Mouse (Mus musculus) urinary bladder, postnatal 10 days (tissue): ENCODE data around the gene Fzd7.

Experiments
- DNase-seq: peaks from one replicate; pipeline ENCODE4 v3.0.0; 2022; ENCODE audit warnings: low spot score

The Fzd7 gene

GRCm38 (mm10) chr1:59502355-59502754 lies 20.1 kb downstream of the Fzd7 start:
- DNase-seq: no peak

- DNase-seq: no peak
These were observed 21.6 kb downstream of the Fzd7 start for GRCm38 (mm10) chr1:59503659-59504301.

- DNase-seq: no peak
These were observed 22.1 kb downstream of the Fzd7 start for GRCm38 (mm10) chr1:59504302-59504700.

- no peak for DNase-seq
These were observed 26.4 kb downstream of the Fzd7 start for GRCm38 (mm10) chr1:59508463-59509139.

GRCm38 (mm10) chr1:59511566-59512270 lies 29.5 kb downstream of the Fzd7 start:
- DNase-seq: no peak

- DNase-seq: no peak
These were observed 34.0 kb downstream of the Fzd7 start, which contains the start of gene Gm973 for GRCm38 (mm10) chr1:59516026-59516917. Gene Gm973 (plus strand): TSS chr1:59516264.

GRCm38 (mm10) chr1:59520226-59520837 lies 38.1 kb downstream of the Fzd7 start:
- DNase-seq: no peak

GRCm38 (mm10) chr1:59522456-59522855 lies 40.2 kb downstream of the Fzd7 start:
- no peak for DNase-seq

GRCm38 (mm10) chr1:59523378-59523958 lies 41.2 kb downstream of the Fzd7 start:
- DNase-seq: no peak

GRCm38 (mm10) chr1:59524071-59524470 lies 41.8 kb downstream of the Fzd7 start:
- DNase-seq: no peak

GRCm38 (mm10) chr1:59524759-59525158 lies 42.5 kb downstream of the Fzd7 start:
- no peak for DNase-seq

- DNase-seq: no peak
These were observed 45.0 kb downstream of the Fzd7 start for GRCm38 (mm10) chr1:59527219-59527618.

GRCm38 (mm10) chr1:59534976-59535810 lies 53.0 kb downstream of the Fzd7 start:
- DNase-seq: no peak
